14 mouse cellular contexts compared by ENCODE assay signal in the genomic region with DNA sequence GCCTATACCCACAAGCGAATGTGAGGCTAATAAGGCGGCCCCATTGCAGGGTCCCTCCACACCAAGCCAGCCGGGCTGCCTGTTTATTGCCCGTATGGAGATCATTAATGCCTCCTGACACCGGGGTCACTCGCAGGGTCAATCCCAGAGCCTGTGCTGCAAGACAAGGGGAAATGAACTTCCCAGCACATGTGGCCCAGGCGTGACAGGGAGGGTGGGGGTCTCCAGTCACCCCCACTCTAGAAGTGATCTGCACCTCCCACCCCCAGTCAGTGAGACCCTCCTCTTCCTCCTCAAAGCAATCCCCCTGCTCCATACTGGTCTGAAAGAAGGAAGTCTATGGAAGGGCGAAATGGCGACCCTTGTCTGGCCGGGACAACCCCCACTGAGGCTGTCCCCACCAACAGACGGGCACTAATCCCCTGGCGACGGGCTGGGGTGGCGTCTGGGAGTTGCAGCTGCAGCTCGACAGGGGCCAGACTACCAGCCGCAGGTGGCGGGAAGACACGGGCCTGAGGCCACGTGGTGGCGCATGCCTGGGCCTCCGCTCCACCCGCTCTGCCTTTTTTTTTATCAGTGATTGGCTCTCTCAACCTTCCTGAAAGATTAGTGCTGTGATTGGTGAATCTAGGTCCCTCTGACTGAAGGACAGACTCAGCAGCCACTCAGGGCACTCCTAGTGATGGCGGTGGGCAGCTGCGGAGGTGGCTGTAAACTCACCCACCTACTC. TPM values are rescaled to one million over a fixed set of nuclear protein-coding genes. Genes with fewer than 3 reads are reported as not detected.
DNase-seq lines count a peak whose midpoint lies in the region; ATAC-seq and TF ChIP-seq lines count a peak whose summit lies in the region.
"Had no signal": no experiment of that assay in that cellular context is flagged by ENCODE, and none has a peak within 500 bp of the region (broad histone marks: within the 10 kb centered on the region; RNA-seq: fewer than 3 reads in every experiment).

No protein-coding gene starts in this region.

- H3K4me3 ChIP-seq in midbrain, embryonic 13.5 days (replicated peaks): no peak overlapping the region
- H3K4me3 ChIP-seq in midbrain, embryonic 16.5 days (ENCODE audit: low read depth, low read length): no peak overlapping the region
- H3K4me3 ChIP-seq in embryonic facial prominence, embryonic 11.5 days (ENCODE audit: low read depth, low read length): no peak overlapping the region
- no peak overlapping the region for H3K4me3 ChIP-seq in stomach, postnatal 0 days (ENCODE audit: low read depth, low read length)
- H3K4me3 ChIP-seq: liver, embryonic 15.5 days had no signal

- H3K4me1 ChIP-seq in midbrain, embryonic 13.5 days (replicated peaks): no peaks in the 10 kb centered on the region
- H3K4me1 ChIP-seq in midbrain, embryonic 16.5 days (ENCODE audit: control insufficient read depth, insufficient read depth, low read length): no peaks in the 10 kb centered on the region
- no peaks in the 10 kb centered on the region for H3K4me1 ChIP-seq in embryonic facial prominence, embryonic 11.5 days (ENCODE audit: control insufficient read depth, insufficient read depth, low read length)
- H3K4me1 ChIP-seq in stomach, postnatal 0 days (replicated peaks; ENCODE audit: control insufficient read depth, insufficient read depth): no peaks in the 10 kb centered on the region
- H3K4me1 ChIP-seq: liver, embryonic 15.5 days had no signal

- DNase-seq in embryonic facial prominence, embryonic 11.5 days (ENCODE audit: low spot score): peak; percentile 60
- DNase-seq in neural tube, embryonic 10.5 days (ENCODE audit: extremely low spot score, low spot score): peak; percentile 54
- peak; percentile 78 for DNase-seq in testis, postnatal 14 days (ENCODE audit: low spot score)
- no peak for DNase-seq in frontal cortex, postnatal 25 days (ENCODE audit: low spot score in 2 of 2)
- no peak for DNase-seq in stomach, postnatal 0 days (ENCODE audit: low spot score)
- no peak for DNase-seq in urinary bladder, postnatal 4 days (ENCODE audit: low spot score in 2 of 2)
- DNase-seq: cerebellum, postnatal 25 days; heart, adult 18-20 months had no signal

- no peak overlapping the region for H3K27ac ChIP-seq in midbrain, embryonic 13.5 days
- no peak overlapping the region for H3K27ac ChIP-seq in midbrain, embryonic 16.5 days (ENCODE audit: low read length)
- no peak overlapping the region for H3K27ac ChIP-seq in embryonic facial prominence, embryonic 11.5 days (replicated peaks; ENCODE audit: low read depth, low read length)
- H3K27ac ChIP-seq in stomach, postnatal 0 days (replicated peaks): no peak overlapping the region
- H3K27ac ChIP-seq: liver, embryonic 15.5 days had no signal

- no peak for TF ChIP-seq CTCF in stomach, postnatal 0 days (IDR thresholded peaks at IDR 0.05; ENCODE audit: low read depth)

- 0 out of 2 replicates have a peak overlapping the region, but pooled peaks have one; percentile 9 for H3K4me2 ChIP-seq in midbrain, embryonic 13.5 days (replicated peaks)
- no peak overlapping the region for H3K4me2 ChIP-seq in midbrain, embryonic 16.5 days (ENCODE audit: low read length)
- H3K4me2 ChIP-seq in embryonic facial prominence, embryonic 11.5 days (ENCODE audit: low read depth, low read length): no peak overlapping the region
- H3K4me2 ChIP-seq in stomach, postnatal 0 days (replicated peaks; ENCODE audit: low read depth): no peak overlapping the region
- H3K4me2 ChIP-seq: liver, embryonic 15.5 days had no signal

- no peaks in the 10 kb centered on the region for H3K36me3 ChIP-seq in midbrain, embryonic 13.5 days
- no peaks in the 10 kb centered on the region for H3K36me3 ChIP-seq in midbrain, embryonic 16.5 days (ENCODE audit: control insufficient read depth, insufficient read depth, low read length)
- no peaks in the 10 kb centered on the region for H3K36me3 ChIP-seq in embryonic facial prominence, embryonic 11.5 days (replicated peaks; ENCODE audit: control insufficient read depth, insufficient read depth, low read depth, low read length)
- no peaks in the 10 kb centered on the region for H3K36me3 ChIP-seq in stomach, postnatal 0 days (ENCODE audit: control insufficient read depth, insufficient read depth, low read length)
- H3K36me3 ChIP-seq: liver, embryonic 15.5 days had no signal

- no peak for TF ChIP-seq EP300 in stomach, postnatal 0 days (optimal IDR thresholded peaks at IDR 0.05)

- H3K27me3 ChIP-seq in midbrain, embryonic 13.5 days: peaks cover 5% of the 10 kb centered on the region
- H3K27me3 ChIP-seq in midbrain, embryonic 16.5 days (ENCODE audit: control insufficient read depth, insufficient read depth, low read depth, low read length): no peaks in the 10 kb centered on the region; the same call in 1 of the 2 replicates
- H3K27me3 ChIP-seq in embryonic facial prominence, embryonic 11.5 days (ENCODE audit: control insufficient read depth, insufficient read depth, low read length): 0 out of 2 replicates have a peak, but pooled peaks cover 2% of the 10 kb centered on the region
- H3K27me3 ChIP-seq in stomach, postnatal 0 days (ENCODE audit: control insufficient read depth, insufficient read depth, low read length): no peaks in the 10 kb centered on the region

- no peaks in the 10 kb centered on the region for H3K9me3 ChIP-seq in midbrain, embryonic 13.5 days
- no peaks in the 10 kb centered on the region for H3K9me3 ChIP-seq in midbrain, embryonic 16.5 days (replicated peaks; ENCODE audit: control insufficient read depth, low read length, poor library complexity, severe bottlenecking)
- no peaks in the 10 kb centered on the region for H3K9me3 ChIP-seq in embryonic facial prominence, embryonic 11.5 days (replicated peaks; ENCODE audit: control insufficient read depth, low read length)
- H3K9me3 ChIP-seq in stomach, postnatal 0 days (ENCODE audit: control insufficient read depth, low read length): no peaks in the 10 kb centered on the region
- H3K9me3 ChIP-seq: liver, embryonic 15.5 days had no signal

- WGBS in midbrain, embryonic 13.5 days: 62% methylated on average over 24 of the region's 24 CpGs
- 63% methylated on average over 24 of the region's 24 CpGs for WGBS in midbrain, embryonic 16.5 days
- WGBS in embryonic facial prominence, embryonic 11.5 days: 36% methylated on average over 24 of the region's 24 CpGs
- WGBS in stomach, postnatal 0 days: 68% methylated on average over 24 of the region's 24 CpGs

- no peak for ATAC-seq in midbrain, embryonic 13.5 days
- no peak for ATAC-seq in midbrain, embryonic 16.5 days
- ATAC-seq in embryonic facial prominence, embryonic 11.5 days (replicated peaks; ENCODE audit: insufficient number of reproducible peaks, low FRiP score, low TSS enrichment, low read depth): no peak; the same call in 1 of the 2 replicates
- no peak for ATAC-seq in stomach, postnatal 0 days (ENCODE audit: low FRiP score, low TSS enrichment)
- ATAC-seq: forebrain, embryonic 14.5 days had no signal

- H3K9ac ChIP-seq in midbrain, embryonic 13.5 days (replicated peaks): no peak overlapping the region
- H3K9ac ChIP-seq in midbrain, embryonic 16.5 days (ENCODE audit: low read depth, low read length): no peak overlapping the region
- no peak overlapping the region for H3K9ac ChIP-seq in embryonic facial prominence, embryonic 11.5 days (replicated peaks; ENCODE audit: low read length)
- no peak overlapping the region for H3K9ac ChIP-seq in stomach, postnatal 0 days (ENCODE audit: low read length)
- H3K9ac ChIP-seq: liver, embryonic 15.5 days had no signal

RNA-seq across cellular contexts. Expression of gene Tbx4, which starts 10.0 kb away (rescaled TPM):
- 0.20 and 0.26 TPM in 2 replicates for polyA plus RNA-seq in midbrain, embryonic 13.5 days (2015; fragmentation: Nextera tagmentation; extraction: Ambion mirVana)
- 0.17 and 0.43 TPM in 2 replicates for polyA plus RNA-seq in midbrain, embryonic 16.5 days (2015; fragmentation: Nextera tagmentation; extraction: Ambion mirVana)
- polyA plus RNA-seq in embryonic facial prominence, embryonic 11.5 days (2014; fragmentation: Nextera tagmentation; extraction: Ambion mirVana): 0.65 and 1.5 TPM in 2 replicates
- 0.04 and 0.05 TPM in 2 replicates for polyA plus RNA-seq in stomach, postnatal 0 days (2015; fragmentation: Nextera tagmentation; extraction: Ambion mirVana)
- polyA plus RNA-seq: liver, embryonic 15.5 days had no signal

RNA-seq across cellular contexts. Expression of gene Gm11444, which starts 26.1 kb away (rescaled TPM):
- polyA plus RNA-seq in midbrain, embryonic 13.5 days (2015; fragmentation: Nextera tagmentation; extraction: Ambion mirVana): not detected in 2 replicates
- polyA plus RNA-seq in midbrain, embryonic 16.5 days (2015; fragmentation: Nextera tagmentation; extraction: Ambion mirVana): not detected in 2 replicates
- not detected in 2 replicates for polyA plus RNA-seq in embryonic facial prominence, embryonic 11.5 days (2014; fragmentation: Nextera tagmentation; extraction: Ambion mirVana)
- 0.18 TPM in 1 of 2 replicates, not detected in the other for polyA plus RNA-seq in stomach, postnatal 0 days (2015; fragmentation: Nextera tagmentation; extraction: Ambion mirVana)
- polyA plus RNA-seq: forebrain, embryonic 14.5 days; hindbrain, embryonic 11.5 days; kidney, embryonic 16.5 days; liver, embryonic 15.5 days had no signal

RNA-seq across cellular contexts. Expression of gene Tbx2, which starts 43.9 kb away (rescaled TPM):
- 0.44 and 0.57 TPM in 2 replicates for polyA plus RNA-seq in midbrain, embryonic 13.5 days (2015; fragmentation: Nextera tagmentation; extraction: Ambion mirVana)
- polyA plus RNA-seq in midbrain, embryonic 16.5 days (2015; fragmentation: Nextera tagmentation; extraction: Ambion mirVana): 0.39 and 0.57 TPM in 2 replicates
- polyA plus RNA-seq in embryonic facial prominence, embryonic 11.5 days (2014; fragmentation: Nextera tagmentation; extraction: Ambion mirVana): 22.3 and 25.9 TPM in 2 replicates
- polyA plus RNA-seq in stomach, postnatal 0 days (2015; fragmentation: Nextera tagmentation; extraction: Ambion mirVana): 5.2 and 6.9 TPM in 2 replicates

Comparison
In these comparisons a context has a peak if more than half of its experiments do, and no peak if none do; other contexts are left out.
1. DNase-seq: peak in embryonic facial prominence, embryonic 11.5 days (single experiment), neural tube, embryonic 10.5 days (single experiment) and testis, postnatal 14 days (single experiment); none in frontal cortex, postnatal 25 days (0 of 2), stomach, postnatal 0 days (single experiment) and urinary bladder, postnatal 4 days (0 of 2).